Mouse (Mus musculus) CH12.LX (cell line): ENCODE data around the gene Eid1. TPM values are rescaled to one million over a fixed set of nuclear protein-coding genes. Genes with fewer than 3 reads are reported as not detected.

Experiments used
- DNase-seq: peaks from one replicate; pipeline ENCODE4 v3.0.0-alpha.2; 2013; ENCODE audit errors: extremely low read depth
- H3K27ac ChIP-seq: 2 replicates; pipeline ENCODE4 v1.5.1; 2012; ENCODE audit warnings: low read depth, mild to moderate bottlenecking, control low read depth, moderate library complexity; ENCODE audit not compliant: insufficient read depth
- H3K27me3 ChIP-seq: replicated peaks from 2 replicates; pipeline ENCODE3; 2012; ENCODE audit warnings: inconsistent platforms
- H3K36me3 ChIP-seq, 2 experiments: replicated peaks in 1 of 2; 2 replicates each; pipeline versions ENCODE3 to v1.6.1; 2012; ENCODE audit warnings: inconsistent platforms in 1 of 2, low read length in 1 of 2, mild to moderate bottlenecking in 1 of 2, mixed read lengths in 1 of 2, moderate library complexity in 1 of 2; ENCODE audit not compliant: control insufficient read depth in 1 of 2, insufficient read depth in 1 of 2
- H3K4me1 ChIP-seq, 2 experiments: 2 replicates each; pipeline ENCODE4 v1.6.1; 2012; ENCODE audit warnings: inconsistent platforms in 1 of 2, moderate library complexity in 1 of 2; ENCODE audit not compliant: insufficient read depth in 2 of 2, control insufficient read depth in 1 of 2
- H3K4me2 ChIP-seq: 2 replicates; pipeline ENCODE4 v1.6.1; 2012; ENCODE audit warnings: low read depth, mild to moderate bottlenecking, control low read depth; ENCODE audit not compliant: poor library complexity, insufficient read depth, severe bottlenecking
- H3K4me3 ChIP-seq, 3 experiments: fragments of 150-350 bp in 1 of 3; sonication (generic) in 1 of 3; replicated peaks in 1 of 3; 2 replicates each; pipeline versions ENCODE3 to v1.5.1; 2011 to 2012; ENCODE audit warnings: low read depth in 2 of 3, low read length in 2 of 3, mild to moderate bottlenecking in 2 of 3, moderate library complexity in 2 of 3, control low read depth in 1 of 3, improper control_type of control experiment in 1 of 3, inconsistent platforms in 1 of 3, mixed read lengths in 1 of 3; ENCODE audit not compliant: poor library complexity in 1 of 3
- H3K79me2 ChIP-seq: replicated peaks from 2 replicates; pipeline ENCODE4 v1.6.1; 2012; ENCODE audit warnings: mild to moderate bottlenecking, moderate library complexity; ENCODE audit not compliant: control insufficient read depth, poor library complexity, insufficient read depth, severe bottlenecking; ENCODE audit errors: extremely low read depth
- H3K9ac ChIP-seq: 2 replicates; pipeline ENCODE4 v1.6.1; 2012; ENCODE audit warnings: low read depth, mild to moderate bottlenecking, control low read depth, moderate library complexity; ENCODE audit not compliant: insufficient read depth
- H3K9me3 ChIP-seq: replicated peaks from 2 replicates; pipeline ENCODE3; 2012; ENCODE audit warnings: low read length, inconsistent platforms, mixed read lengths
- CHD2 ChIP-seq: IDR thresholded peaks from 2 replicates; pipeline ENCODE4 v1.6.1; 2011; ENCODE audit warnings: low read length, improper control_type of control experiment
- CTCF ChIP-seq, 2 experiments: IDR thresholded peaks in 1 of 2; conservative IDR thresholded peaks in 1 of 2; 2 replicates each; pipeline ENCODE4 v1.5.1; 2011 to 2012; ENCODE audit warnings: low read depth in 2 of 2, low read length in 2 of 2, improper control_type of control experiment in 1 of 2, inconsistent platforms in 1 of 2, mild to moderate bottlenecking in 1 of 2, moderate library complexity in 1 of 2
- EP300 ChIP-seq: IDR thresholded peaks from 2 replicates; pipeline ENCODE4 v1.6.1; 2011; ENCODE audit warnings: low read length, improper control_type of control experiment
- ETS1 ChIP-seq: conservative IDR thresholded peaks from 2 replicates; pipeline ENCODE4 v1.6.1; 2012; ENCODE audit warnings: low read depth, mild to moderate bottlenecking, inconsistent platforms, low read length, improper control_type of control experiment, moderate library complexity
- HCFC1 ChIP-seq: IDR thresholded peaks from 2 replicates; pipeline ENCODE4 v1.6.1; 2012; ENCODE audit warnings: low read depth, mild to moderate bottlenecking, inconsistent platforms, low read length, improper control_type of control experiment
- IRF4 ChIP-seq: IDR thresholded peaks from 2 replicates; pipeline ENCODE4 v1.6.1; 2014; ENCODE audit warnings: low read depth, mild to moderate bottlenecking, inconsistent platforms, low read length, improper control_type of control experiment
- KAT2A ChIP-seq: IDR thresholded peaks from 2 replicates; pipeline ENCODE4 v1.6.1; 2012; ENCODE audit warnings: low read length, improper control_type of control experiment, inconsistent platforms; ENCODE audit not compliant: insufficient replicate concordance
- MAFK ChIP-seq: IDR thresholded peaks from 2 replicates; pipeline ENCODE4 v1.6.1; 2011; ENCODE audit warnings: low read length, improper control_type of control experiment; ENCODE audit not compliant: insufficient replicate concordance
- MAX ChIP-seq: IDR thresholded peaks from 2 replicates; pipeline ENCODE4 v1.6.1; 2011; ENCODE audit warnings: low read length, improper control_type of control experiment
- MEF2A ChIP-seq: IDR thresholded peaks from 2 replicates; pipeline ENCODE4 v1.6.1; 2014; ENCODE audit warnings: low read depth, mild to moderate bottlenecking, inconsistent platforms, low read length, improper control_type of control experiment, borderline replicate concordance
- MXI1 ChIP-seq: IDR thresholded peaks from 2 replicates; pipeline ENCODE4 v1.6.1; 2011; ENCODE audit warnings: mild to moderate bottlenecking, low read depth, low read length, improper control_type of control experiment
- MYC ChIP-seq: IDR thresholded peaks from 2 replicates; pipeline ENCODE4 v1.6.1; 2011; ENCODE audit warnings: low read depth, mild to moderate bottlenecking, improper control_type of control experiment, low read length
- PAX5 ChIP-seq: IDR thresholded peaks from 2 replicates; pipeline ENCODE4 v1.6.1; 2012; ENCODE audit warnings: low read length, inconsistent platforms, mixed read lengths
- POLR2A ChIP-seq: IDR thresholded peaks from 2 replicates; pipeline ENCODE4 v1.6.1; 2011; ENCODE audit warnings: low read depth, mild to moderate bottlenecking, improper control_type of control experiment, low read length
- POLR2AphosphoS2 ChIP-seq: IDR thresholded peaks from 2 replicates; pipeline ENCODE4 v1.6.1; 2011; ENCODE audit warnings: low read depth, low read length, improper control_type of control experiment
- RAD21 ChIP-seq: IDR thresholded peaks from 2 replicates; pipeline ENCODE4 v1.6.1; 2011; ENCODE audit warnings: low read depth, mild to moderate bottlenecking, low read length, improper control_type of control experiment, moderate library complexity
- SIN3A ChIP-seq: IDR thresholded peaks from 2 replicates; pipeline ENCODE4 v1.6.1; 2012; ENCODE audit warnings: low read length, improper control_type of control experiment, inconsistent platforms
- TCF12 ChIP-seq: IDR thresholded peaks from 2 replicates; pipeline ENCODE4 v1.6.1; 2014; ENCODE audit warnings: low read depth, mild to moderate bottlenecking, inconsistent platforms, low read length, improper control_type of control experiment
- USF1 ChIP-seq: IDR thresholded peaks from 2 replicates; pipeline ENCODE4 v1.6.1; 2014; ENCODE audit warnings: low read depth, mild to moderate bottlenecking, inconsistent platforms, low read length, improper control_type of control experiment
- USF2 ChIP-seq: conservative IDR thresholded peaks from 2 replicates; pipeline ENCODE4 v1.6.1; 2011; ENCODE audit warnings: low read depth, low read length, improper control_type of control experiment
- ZKSCAN1 ChIP-seq: IDR thresholded peaks from 2 replicates; pipeline ENCODE4 v1.6.1; 2012; ENCODE audit warnings: low read depth, inconsistent platforms, low read length, improper control_type of control experiment, borderline replicate concordance
- dilution Hi-C: fragments of 300-500 bp; cut with MboI; formaldehyde crosslinking; loops from 2 replicates; pipeline ENCODE4 v1.14.3; 2020; ENCODE audit warnings: low sequenced_read_pairs; ENCODE audit not compliant: extremely low pct_unique_long_range_greater_than_20kb, extremely low pct_ligation_motif_present
- in situ Hi-C: fragments of 300-500 bp; cut with MboI; formaldehyde crosslinking; loops from 3 replicates; pipeline ENCODE4 v1.14.3; 2019; ENCODE audit warnings: low sequenced_read_pairs, low pct_ligation_motif_present, low pct_unique_long_range_greater_than_20kb, mixed read lengths
- polyA plus RNA-seq: library from polyadenylated mRNA; unstranded; fragments of >175 nt; gene quantifications from 2 replicates; pipeline ENCODE4 v1.2.1, GENCODE M21; 2012; ENCODE audit warnings: low read depth; ENCODE audit not compliant: insufficient read length
- total RNA-seq, 2 experiments: library from RNA; depleted of rRNA; stranded (reverse); fragments of 300-350 nt in 1 of 2; fragments of >200 nt in 1 of 2; gene quantifications; 2 replicates each; pipeline ENCODE4 v1.2.3; 2012 to 2014

Eid1 gene
- total and polyA plus RNA-seq, 3 experiments: 15.4 to 39.8 (median 20.4) TPM

DNA sequence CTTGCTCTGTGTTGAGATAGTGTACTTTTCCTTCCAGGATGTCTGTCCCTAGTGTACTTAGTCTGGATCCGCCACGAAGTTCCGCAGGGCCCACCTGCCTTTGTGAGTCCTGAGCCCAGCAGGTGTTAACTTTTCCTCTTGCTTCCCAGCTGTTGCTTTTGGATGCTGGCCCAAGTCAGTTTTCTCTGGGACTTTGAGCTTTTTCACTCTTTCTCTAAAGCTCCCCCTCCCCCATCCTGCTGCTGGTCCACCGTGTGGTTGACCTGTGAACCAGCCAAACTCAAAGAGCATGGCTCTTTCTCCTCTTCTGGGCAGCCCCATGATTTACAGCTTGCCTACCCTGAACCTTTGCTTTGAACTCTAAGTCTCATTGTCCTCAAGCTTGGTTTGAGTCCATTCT lies 46.4 kb upstream of the Eid1 start:
- no peak overlapping the region for H3K9ac ChIP-seq
- no peaks in the 10 kb centered on the region for H3K9me3 ChIP-seq
- DNase-seq: no peak
- in situ Hi-C loops: no loop called here
- peaks cover 31% of the 10 kb centered on the region for H3K79me2 ChIP-seq
- dilution Hi-C loops: no loop called here
- H3K27me3 ChIP-seq: peaks cover 6% of the 10 kb centered on the region
- peaks cover 9 to 25% of the 10 kb centered on the region in 2 experiments for H3K4me1 ChIP-seq
- peaks cover 0 to 8% of the 10 kb centered on the region in 2 experiments for H3K36me3 ChIP-seq
- no peak overlapping the region for H3K4me3 ChIP-seq
- TF ChIP-seq SIN3A: no peak
- no peak for TF ChIP-seq CHD2
- no peak for TF ChIP-seq MYC
- TF ChIP-seq MAX: no peak
- TF ChIP-seq IRF4: no peak
- TF ChIP-seq MAFK: no peak
- TF ChIP-seq HCFC1: no peak
- no peak for TF ChIP-seq POLR2AphosphoS2
- TF ChIP-seq POLR2A: no peak
- no peak for TF ChIP-seq TCF12
- TF ChIP-seq CTCF (conservative IDR thresholded peaks at IDR 0.05 in 1 of 2, IDR thresholded peaks at IDR 0.05 in 1 of 2; ENCODE audit: low read depth in 2 of 2, low read length in 2 of 2): no peak
- TF ChIP-seq MEF2A: no peak
- no peak for TF ChIP-seq ZKSCAN1
- TF ChIP-seq EP300: no peak
- no peak for TF ChIP-seq MXI1
- no peak for TF ChIP-seq ETS1
- TF ChIP-seq USF1: no peak
- no peak for TF ChIP-seq RAD21
- no peak overlapping the region for H3K4me2 ChIP-seq
- no peak overlapping the region for H3K27ac ChIP-seq

GRCm38 (mm10) chr2:125628487-125628886 lies 44.4 kb upstream of the Eid1 start:
- in situ Hi-C loops (no loop called here), dilution Hi-C loops (no loop called here)
- Histone ChIP-seq H3K4me2 (no peak overlapping the region), H3K9ac (no peak overlapping the region)
- no peak for TF ChIP-seq USF2
- TF ChIP-seq CHD2: no peak
- no peak for TF ChIP-seq KAT2A
- TF ChIP-seq PAX5: no peak
- TF ChIP-seq, all 38 proteins: peak for 0
- Histone ChIP-seq H3K27me3 (peaks cover 6% of the 10 kb centered on the region), H3K9me3 (no peaks in the 10 kb centered on the region), H3K36me3 (no peaks in the 10 kb centered on the region), H3K79me2 (peaks cover 13% of the 10 kb centered on the region), H3K27ac (no peak overlapping the region), H3K4me1 (peaks cover 7 to 8% of the 10 kb centered on the region in 2 experiments), H3K4me3 (no peak overlapping the region)
- DNase-seq: no peak
